Mouse (Mus musculus) frontal cortex, postnatal 14 days (tissue): Measurements from ENCODE around the gene Slc6a18.
A peak's percentile ranks its signal among the peaks of the same experiment; 100 is the strongest.

ENCODE experiments used
- DNase-seq, 2 experiments: peaks; one replicate each; pipeline ENCODE4 v3.0.0; 2022; ENCODE audit warnings: low spot score in 2 of 2

Gene Slc6a18

GRCm38 (mm10) chr13:73687601-73688000, 9.8 kb upstream of the Slc6a18 start:
- no peak for DNase-seq

GRCm38 (mm10) chr13:73685502-73685901, 7.7 kb upstream of the Slc6a18 start:
- no peak for DNase-seq

- no peak for DNase-seq
These were observed 6.6 kb upstream of the Slc6a18 start for GRCm38 (mm10) chr13:73684412-73684811.

GRCm38 (mm10) chr13:73683682-73684081, 5.9 kb upstream of the Slc6a18 start:
- peak in 1 of 2 experiments; percentile 9 for DNase-seq

- DNase-seq: no peak
These were observed 4.4 kb upstream of the Slc6a18 start for GRCm38 (mm10) chr13:73682226-73682625.

GRCm38 (mm10) chr13:73680394-73680793, 2.6 kb upstream of the Slc6a18 start:
- no peak for DNase-seq

- no peak for DNase-seq
These were observed 1.5 kb upstream of the Slc6a18 start for GRCm38 (mm10) chr13:73679311-73679710.

GRCm38 (mm10) chr13:73675161-73675560, 2.7 kb downstream of the Slc6a18 start:
- DNase-seq: no peak

- no peak for DNase-seq
These were observed 17.6 kb downstream of the Slc6a18 start for GRCm38 (mm10) chr13:73660163-73660695.

- DNase-seq: no peak
These were observed 18.9 kb downstream of the Slc6a18 start for GRCm38 (mm10) chr13:73658953-73659352.

GRCm38 (mm10) chr13:73654976-73655375, 22.8 kb downstream of the Slc6a18 start:
- DNase-seq: no peak

GRCm38 (mm10) chr13:73653266-73653665, 24.6 kb downstream of the Slc6a18 start:
- no peak for DNase-seq

- DNase-seq: peak; percentile 27 to 48
These were observed 31.3 kb downstream of the Slc6a18 start for GRCm38 (mm10) chr13:73646397-73647087.

GRCm38 (mm10) chr13:73641296-73641695, 36.5 kb downstream of the Slc6a18 start:
- no peak for DNase-seq

GRCm38 (mm10) chr13:73637826-73638225, 40.0 kb downstream of the Slc6a18 start:
- DNase-seq: no peak

GRCm38 (mm10) chr13:73631837-73632236, 46.0 kb downstream of the Slc6a18 start:
- no peak for DNase-seq

GRCm38 (mm10) chr13:73628586-73629113, 49.2 kb downstream of the Slc6a18 start:
- DNase-seq: no peak

- DNase-seq: peak; percentile 27 to 29
These were observed 50.9 kb downstream of the Slc6a18 start, which contains the start of gene Tert for GRCm38 (mm10) chr13:73626745-73627549. Tert (plus strand) TSS chr13:73626911.

- no peak for DNase-seq
These were observed 51.4 kb downstream of the Slc6a18 start for GRCm38 (mm10) chr13:73626410-73626744.

- no peak for DNase-seq
These were observed 57.2 kb downstream of the Slc6a18 start for GRCm38 (mm10) chr13:73620637-73621036.

GRCm38 (mm10) chr13:73618406-73618805, 59.4 kb downstream of the Slc6a18 start:
- DNase-seq: no peak
